Mouse (Mus musculus) intestine, embryonic 14.5 days (tissue): Measurements from ENCODE around the gene Scmh1. TPM values are rescaled to one million over a fixed set of nuclear protein-coding genes. Genes with fewer than 3 reads are reported as not detected.

Source experiments
- ATAC-seq: fragments of 200-750 bp; cut with Nextera tagmentation; replicated peaks from 2 replicates; pipeline ENCODE4 v1.8.0; 2017; ENCODE audit warnings: low read depth, moderate number of reproducible peaks, moderate TSS enrichment, moderate library complexity; ENCODE audit not compliant: low FRiP score, low TSS enrichment
- DNase-seq: peaks from one replicate; pipeline ENCODE4 v3.0.0-alpha.2; 2018; ENCODE audit warnings: low spot score
- H3K27ac ChIP-seq: fragments of 300-500 bp; sonication (generic); 2 replicates; pipeline ENCODE4 v1.5.1; 2014; ENCODE audit warnings: low read depth, mild to moderate bottlenecking, control low read depth
- H3K27me3 ChIP-seq: fragments of 300-500 bp; sonication (generic); replicated peaks from 2 replicates; pipeline ENCODE4 v1.6.1; 2014; ENCODE audit warnings: low read length, control low read depth; ENCODE audit not compliant: control insufficient read depth, insufficient read depth
- H3K36me3 ChIP-seq: fragments of 300-500 bp; sonication (generic); 2 replicates; pipeline ENCODE4 v1.6.1; 2014; ENCODE audit warnings: low read length, control low read depth; ENCODE audit not compliant: control insufficient read depth, insufficient read depth
- H3K4me1 ChIP-seq: fragments of 300-500 bp; sonication (generic); replicated peaks from 2 replicates; pipeline ENCODE4 v1.6.1; 2014; ENCODE audit warnings: low read length, control low read depth, mixed read lengths; ENCODE audit not compliant: control insufficient read depth, insufficient read depth
- H3K4me2 ChIP-seq: fragments of 300-500 bp; sonication (generic); 2 replicates; pipeline ENCODE4 v1.6.1; 2014; ENCODE audit warnings: low read length
- H3K4me3 ChIP-seq: fragments of 300-500 bp; sonication (generic); 2 replicates; pipeline ENCODE4 v1.5.1; 2014; ENCODE audit warnings: low read depth, low read length, control low read depth, mixed read lengths
- H3K9ac ChIP-seq: fragments of 300-500 bp; sonication (generic); 2 replicates; pipeline ENCODE4 v1.6.1; 2014; ENCODE audit warnings: mild to moderate bottlenecking, low read length
- H3K9me3 ChIP-seq: fragments of 300-500 bp; sonication (generic); 2 replicates; pipeline ENCODE4 v1.6.1; 2016; ENCODE audit warnings: low read length, control low read depth; ENCODE audit not compliant: control insufficient read depth
- WGBS: fragments of 180-500 bp; shearing (Covaris S2); extraction: QIAGEN DNeasy Blood & Tissue Kit; methylation state at CpG from one replicate; pipeline ENCODE4 v1.1.7; 2014; 5-methylcytosine and 5-hydroxymethylcytosine counted together
- polyA plus RNA-seq: library from polyadenylated mRNA; unstranded; fragments of >200 nt; fragmentation: Nextera tagmentation; extraction: Ambion mirVana; gene quantifications from 2 replicates; pipeline ENCODE4 v1.2.1, GENCODE M21; 2014

The Scmh1 gene
- polyA plus RNA-seq, 1 experiment from 2014 or later, result 36.6 TPM

DNA sequence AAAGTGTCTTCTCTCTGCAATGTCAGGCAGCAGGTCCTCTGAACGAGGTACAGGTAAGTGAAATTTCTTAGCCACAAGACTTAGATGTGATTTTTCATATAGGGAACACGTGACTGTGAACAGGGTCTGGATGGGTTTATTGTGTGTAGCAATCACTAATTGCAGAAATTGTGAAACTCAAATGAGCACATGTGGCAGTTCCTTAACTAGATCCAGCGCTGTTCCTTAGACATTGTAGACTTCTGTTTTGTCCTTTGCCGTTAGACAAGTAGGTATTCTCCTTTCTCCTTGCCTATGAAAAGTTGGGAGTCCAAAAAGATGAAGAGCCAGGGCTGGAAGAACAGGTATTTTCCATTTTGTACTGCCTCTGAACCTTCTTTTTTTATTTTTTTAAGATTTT, 106.1 kb downstream of the Scmh1 start:
- H3K27me3 ChIP-seq, result no peaks in the 10 kb centered on the region
- H3K9ac ChIP-seq, result no peak overlapping the region
- no peak for ATAC-seq
- H3K27ac ChIP-seq, result no peak overlapping the region
- no peaks in the 10 kb centered on the region for H3K9me3 ChIP-seq
- no peak for DNase-seq
- H3K4me1 ChIP-seq, result no peaks in the 10 kb centered on the region
- no peak overlapping the region for H3K4me3 ChIP-seq
- no peak overlapping the region for H3K4me2 ChIP-seq
- WGBS, result 96% methylated on average over 4 of the region's 4 CpGs
- H3K36me3 ChIP-seq, result peaks cover 48% of the 10 kb centered on the region

GRCm38 (mm10) chr4:120514366-120514765, 109.3 kb downstream of the Scmh1 start:
- WGBS, result 89% methylated on average over 2 of the region's 2 CpGs
- no peak overlapping the region for H3K4me2 ChIP-seq
- no peak overlapping the region for H3K27ac ChIP-seq
- H3K4me3 ChIP-seq, result no peak overlapping the region
- H3K27me3 ChIP-seq, result no peaks in the 10 kb centered on the region
- H3K9me3 ChIP-seq, result no peaks in the 10 kb centered on the region
- ATAC-seq, result no peak
- no peak overlapping the region for H3K9ac ChIP-seq
- H3K4me1 ChIP-seq, result no peaks in the 10 kb centered on the region
- no peak for DNase-seq
- peaks cover 50% of the 10 kb centered on the region for H3K36me3 ChIP-seq

GRCm38 (mm10) chr4:120516491-120516890, 111.4 kb downstream of the Scmh1 start:
- Histone ChIP-seq H3K4me1 (no peaks in the 10 kb centered on the region), H3K9ac (no peak overlapping the region), H3K4me3 (no peak overlapping the region), H3K9me3 (no peaks in the 10 kb centered on the region), H3K4me2 (no peak overlapping the region), H3K36me3 (peaks cover 53% of the 10 kb centered on the region), H3K27ac (peak overlapping the region; percentile 39), H3K27me3 (no peaks in the 10 kb centered on the region)
- WGBS, result 76% methylated on average over 7 of the region's 7 CpGs
- no peak for DNase-seq
- ATAC-seq, result peak; percentile 96

GRCm38 (mm10) chr4:120516907-120517306, 111.8 kb downstream of the Scmh1 start:
- Histone ChIP-seq H3K9ac (no peak overlapping the region), H3K4me2 (no peak overlapping the region), H3K4me3 (no peak overlapping the region), H3K36me3 (peaks cover 56% of the 10 kb centered on the region), H3K9me3 (no peaks in the 10 kb centered on the region), H3K27me3 (no peaks in the 10 kb centered on the region), H3K27ac (peak overlapping the region; percentile 39), H3K4me1 (no peaks in the 10 kb centered on the region)
- ATAC-seq, result peak; percentile 59
- WGBS, result 88% methylated on average over 7 of the region's 7 CpGs
- DNase-seq, result no peak

DNA sequence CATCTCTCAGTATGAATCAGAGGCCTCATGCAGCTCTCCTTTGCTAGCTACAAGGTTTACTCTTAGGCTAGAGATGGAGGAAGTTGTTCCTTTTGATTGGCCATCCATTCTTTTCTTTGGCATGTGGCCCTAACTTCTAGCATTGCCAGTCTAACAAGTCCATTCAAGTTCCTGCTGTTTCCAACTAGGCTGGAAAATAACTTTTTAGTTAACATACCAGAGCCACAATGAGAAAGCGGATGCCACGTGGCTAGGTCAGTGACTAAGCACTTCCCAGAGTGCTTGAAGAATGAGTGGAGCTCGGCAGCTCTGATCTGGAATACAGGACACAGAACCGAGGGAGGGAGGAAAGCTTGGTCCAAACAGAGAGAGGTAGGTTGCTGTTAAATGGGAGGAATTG, 112.3 kb downstream of the Scmh1 start:
- H3K4me3 ChIP-seq, result no peak overlapping the region
- H3K27me3 ChIP-seq, result no peaks in the 10 kb centered on the region
- no peaks in the 10 kb centered on the region for H3K4me1 ChIP-seq
- 83% methylated on average over 4 of the region's 4 CpGs for WGBS
- H3K4me2 ChIP-seq, result no peak overlapping the region
- ATAC-seq (no peak), DNase-seq (no peak)
- no peaks in the 10 kb centered on the region for H3K9me3 ChIP-seq
- peaks cover 59% of the 10 kb centered on the region for H3K36me3 ChIP-seq
- H3K27ac ChIP-seq, result peak overlapping the region; percentile 39; the same call in 1 of the 2 replicates
- no peak overlapping the region for H3K9ac ChIP-seq

GRCm38 (mm10) chr4:120521761-120522160, 116.7 kb downstream of the Scmh1 start:
- Histone ChIP-seq H3K27me3 (no peaks in the 10 kb centered on the region), H3K4me1 (no peaks in the 10 kb centered on the region), H3K9ac (no peak overlapping the region), H3K27ac (no peak overlapping the region), H3K9me3 (no peaks in the 10 kb centered on the region), H3K4me3 (no peak overlapping the region), H3K36me3 (peaks cover 86% of the 10 kb centered on the region), H3K4me2 (no peak overlapping the region)
- ATAC-seq (no peak), DNase-seq (no peak)
- WGBS, result 90% methylated on average over 5 of the region's 5 CpGs

GRCm38 (mm10) chr4:120522351-120522750, 117.3 kb downstream of the Scmh1 start:
- Histone ChIP-seq H3K36me3 (peaks cover 82% of the 10 kb centered on the region), H3K4me1 (no peaks in the 10 kb centered on the region), H3K4me2 (no peak overlapping the region), H3K9ac (no peak overlapping the region), H3K9me3 (no peaks in the 10 kb centered on the region), H3K27me3 (no peaks in the 10 kb centered on the region), H3K27ac (no peak overlapping the region), H3K4me3 (no peak overlapping the region)
- DNase-seq (no peak), ATAC-seq (no peak)
- WGBS, result 89% methylated on average over 4 of the region's 4 CpGs

- H3K4me1 ChIP-seq, result no peaks in the 10 kb centered on the region
- no peak overlapping the region for H3K27ac ChIP-seq
- no peak for DNase-seq
- no peak for ATAC-seq
- WGBS, result 92% methylated on average over 3 of the region's 3 CpGs
- peaks cover 79% of the 10 kb centered on the region for H3K36me3 ChIP-seq
- H3K27me3 ChIP-seq, result no peaks in the 10 kb centered on the region
- no peaks in the 10 kb centered on the region for H3K9me3 ChIP-seq
- no peak overlapping the region for H3K9ac ChIP-seq
- no peak overlapping the region for H3K4me3 ChIP-seq
- no peak overlapping the region for H3K4me2 ChIP-seq
Measured at GRCm38 (mm10) chr4:120523092-120523491, 118.0 kb downstream of the Scmh1 start.

- no peaks in the 10 kb centered on the region for H3K27me3 ChIP-seq
- ATAC-seq (no peak), DNase-seq (no peak)
- H3K4me2 ChIP-seq, result no peak overlapping the region
- H3K9ac ChIP-seq, result no peak overlapping the region
- H3K27ac ChIP-seq, result no peak overlapping the region
- no peaks in the 10 kb centered on the region for H3K9me3 ChIP-seq
- H3K4me3 ChIP-seq, result no peak overlapping the region
- peaks cover 74% of the 10 kb centered on the region for H3K36me3 ChIP-seq
- H3K4me1 ChIP-seq, result no peaks in the 10 kb centered on the region
- WGBS, result 80% methylated on average over 9 of the region's 9 CpGs
Measured at GRCm38 (mm10) chr4:120528171-120528570, 123.1 kb downstream of the Scmh1 start.
